Mouse (Mus musculus): ENCODE results near the gene Bloc1s5.

GRCm38 (mm10) chr13:38670051-38670450 is 35.1 kb upstream of the Bloc1s5 start:
- TF ChIP-seq CTCF (IDR thresholded peaks at IDR 0.05; ENCODE audit: insufficient read depth, low read length) (no peak), POLR2A (IDR thresholded peaks at IDR 0.05; ENCODE audit: borderline replicate concordance, extremely low read depth, low read depth, low read length) (no peak)

Measured in lung, adult 2 months (tissue).